Mouse (Mus musculus) left cerebral cortex, postnatal 10 days (tissue): ENCODE measurements at regions not wholly inside any gene's neighbourhood (a gene's known extent, or its start where the extent isn't known, plus 50 kb on each side); places are given as distances from the start of the nearest gene placed in this dataset.

Experiments used
- DNase-seq, 2 experiments: peaks; one replicate each; pipeline ENCODE4 v3.0.0; 2021 to 2022; ENCODE audit warnings: low spot score in 2 of 2, mixed read lengths in 1 of 2; ENCODE audit errors: extremely low spot score in 1 of 2
- intact Hi-C: fragments of 180-260 bp; cut with DNase I; formaldehyde crosslinking; loops from one replicate; pipeline ENCODE4 v1.15.1; 2025

DNA sequence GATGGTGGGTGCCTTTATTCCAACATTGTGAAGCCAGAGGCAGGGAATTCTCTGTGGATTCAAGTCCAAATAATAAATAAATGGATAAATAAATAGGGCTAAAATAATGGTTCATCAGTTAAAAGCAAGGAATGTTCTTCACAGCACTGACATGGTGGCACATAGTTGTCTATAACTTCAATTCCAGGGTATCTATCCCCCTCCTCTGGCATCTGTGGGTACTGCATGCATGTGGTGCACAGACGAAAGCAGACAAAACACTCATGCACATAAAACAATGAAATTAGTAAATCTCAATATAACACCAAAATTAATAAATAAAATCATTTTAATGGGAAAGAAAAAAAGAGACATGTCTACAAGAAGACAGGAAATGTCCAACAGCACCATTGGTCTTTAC lies 54.3 kb upstream of the Ppt1 start:
- no peak for DNase-seq
- intact Hi-C loops = loop anchor here (5.0 kb wide), 1 partner anchor 1204 kb away; no protein-coding TSS in a partner anchor
